Comparison of ENCODE assay signal across 10 mouse cellular contexts in the genomic region with DNA sequence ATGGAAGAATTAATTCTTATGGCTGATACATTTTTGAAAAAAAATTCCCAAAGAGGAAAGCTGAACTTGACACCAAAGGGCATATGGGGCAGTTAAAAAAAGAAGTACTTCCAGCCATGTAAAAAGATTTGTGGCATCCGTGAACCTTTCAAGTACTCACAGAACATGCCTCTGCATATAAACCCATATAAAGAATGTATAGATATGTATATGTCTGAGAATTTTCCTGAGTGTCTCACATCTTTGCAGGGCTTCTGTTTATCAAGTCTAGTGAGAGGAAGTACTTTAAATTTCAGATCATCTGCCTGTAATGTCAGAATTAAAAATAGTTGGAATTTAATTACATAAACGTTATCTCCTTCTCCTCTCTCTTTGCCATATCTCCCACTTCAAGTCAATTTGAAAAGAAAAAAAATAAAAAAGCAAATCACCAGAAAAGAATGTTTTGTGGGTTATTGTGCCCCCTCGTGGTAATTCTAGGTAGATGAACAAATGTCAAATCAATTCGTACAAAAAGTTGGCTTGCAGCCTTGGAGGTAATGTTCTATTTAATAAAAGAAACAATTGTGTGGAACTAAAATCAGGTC.
DNase-seq lines count a peak whose midpoint lies in the region; ATAC-seq lines count a peak whose summit lies in the region.
"Had no signal": no experiment of that assay in that cellular context is flagged by ENCODE, and none has a peak within 500 bp of the region (broad histone marks: within the 10 kb centered on the region; RNA-seq: fewer than 3 reads in every experiment).

No protein-coding gene starts in this region.

- DNase-seq in cerebellum, adult 9-10 months, result peak; percentile 31
- peak; percentile 27 for DNase-seq in layer of hippocampus, adult 11-12 months (ENCODE audit: low spot score)
- no peak for DNase-seq in layer of hippocampus, adult 8-10 months (ENCODE audit: low spot score in 2 of 2)
- peak; percentile 41 for DNase-seq in adipocyte (ENCODE audit: low spot score)
- peak; percentile 1 for DNase-seq in left cerebral cortex, postnatal 4 days
- no peak for DNase-seq in urinary bladder, postnatal 4 days (ENCODE audit: low spot score in 2 of 2)
- no peak for DNase-seq in lung, adult 18-20 months
- DNase-seq: B cell, adult 2 months; kidney, adult 11 months had no signal

- no peak for ATAC-seq in cerebellum, adult (ENCODE audit: insufficient number of reproducible peaks, low FRiP score, low TSS enrichment)

- intact Hi-C loops in left cerebral cortex, postnatal 4 days (cut with DNase I), result loop anchor here (10.0 kb wide), 1 partner anchor 1261 kb away; a partner anchor contains a TSS

Comparison
In these comparisons a context has a peak if more than half of its experiments do, and no peak if none do; other contexts are left out.
1. DNase-seq: peak in cerebellum, adult 9-10 months (single experiment), layer of hippocampus, adult 11-12 months (single experiment), adipocyte (single experiment) and left cerebral cortex, postnatal 4 days (single experiment); none in layer of hippocampus, adult 8-10 months (0 of 2), urinary bladder, postnatal 4 days (0 of 2) and lung, adult 18-20 months (0 of 2).